Mouse (Mus musculus): ENCODE results near the gene Gphb5.
A peak's percentile ranks its signal among the peaks of the same experiment; 100 is the strongest.
"Not testable (repeated sequence)": the region's sequence is repeated elsewhere in the genome, so short reads cannot be mapped to it uniquely, and the experiment has no call there.

Gphb5 gene

GRCm38 (mm10) chr12:75416681-75417080, at the start of gene Gphb5:
Gene Gphb5, minus strand, starts transcription at chr12:75416781.
- DNase-seq (ENCODE audit: low spot score in 2 of 2) = no peak

DNA sequence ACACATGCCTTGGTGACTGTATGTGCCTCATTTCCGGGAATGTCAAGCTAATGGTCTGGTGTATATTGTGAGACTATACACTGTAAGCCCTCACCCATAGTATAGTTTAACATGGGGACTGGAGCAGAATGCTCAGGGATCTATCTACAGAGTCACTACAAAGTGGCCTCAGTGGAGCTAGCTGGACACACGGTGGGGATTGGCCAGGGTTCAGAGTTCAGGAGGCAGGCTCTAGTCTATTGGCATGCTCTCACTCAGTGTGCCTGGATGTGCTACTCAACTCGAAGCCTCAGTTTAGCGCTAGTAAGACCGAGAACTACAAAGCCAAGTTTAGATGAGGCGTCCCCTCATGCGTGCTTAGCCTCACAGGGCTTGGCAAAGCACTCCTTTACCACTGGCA, 49.6 kb upstream of the Gphb5 start:
- no peak for DNase-seq (ENCODE audit: low spot score in 2 of 2)

DNA sequence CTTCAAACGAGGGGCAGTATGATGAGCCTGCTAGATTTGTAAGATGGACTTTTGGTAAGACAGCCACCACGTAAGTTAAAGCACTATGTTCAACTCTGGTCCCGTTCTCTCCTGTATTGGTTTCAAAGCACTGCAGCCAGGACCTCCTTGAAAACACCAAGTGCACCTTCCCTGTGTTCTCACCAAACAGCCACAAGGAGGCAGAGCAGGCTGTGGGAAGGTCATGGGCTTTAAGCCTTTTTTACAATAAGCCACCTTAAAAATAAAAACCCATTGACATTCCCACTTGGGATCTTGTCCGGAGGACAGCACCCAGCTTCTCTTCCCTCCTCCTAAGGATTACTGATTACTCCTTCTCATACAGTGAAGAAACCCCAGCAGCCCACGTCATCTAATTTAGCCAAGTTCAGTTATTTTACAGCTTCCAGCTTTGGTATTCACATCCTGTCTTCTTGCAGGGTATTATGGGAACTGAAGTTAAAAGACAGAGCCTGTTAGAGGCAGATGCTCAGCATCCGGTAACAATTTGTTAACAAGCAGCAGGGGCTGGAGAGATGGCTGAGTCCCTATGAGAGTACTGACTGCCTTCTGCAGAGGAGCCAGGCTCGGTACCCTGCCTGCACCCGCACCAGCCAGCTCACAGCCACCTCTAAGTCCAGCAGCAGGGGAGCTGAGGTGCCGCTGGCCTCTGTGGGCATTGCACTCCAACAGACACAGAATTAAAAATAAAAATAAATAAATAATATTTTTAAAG, 47.6 kb upstream of the Gphb5 start:
- peak; percentile 22 to 38 for DNase-seq (ENCODE audit: low spot score in 2 of 2)

DNA sequence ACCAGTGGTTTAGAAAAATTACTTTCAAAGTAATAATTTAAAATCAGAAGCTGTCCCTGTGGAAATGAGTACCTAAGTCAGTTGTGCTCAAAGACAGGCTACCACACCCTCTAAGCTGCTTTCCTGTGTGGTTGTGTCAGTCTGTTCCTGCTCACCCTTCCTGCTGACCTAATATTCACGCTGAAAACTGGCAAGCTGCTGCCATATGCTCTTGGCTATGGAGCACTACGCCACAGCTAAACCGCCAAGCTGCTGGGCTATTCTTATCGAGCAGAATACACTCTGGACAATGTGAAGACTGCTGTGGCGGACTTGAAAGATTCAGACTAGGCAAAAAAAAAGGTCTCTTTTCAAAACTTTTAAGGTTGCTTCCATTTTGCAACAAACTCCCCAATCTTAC, 44.0 kb upstream of the Gphb5 start:
- DNase-seq (ENCODE audit: low spot score in 2 of 2) = no peak

- DNase-seq (ENCODE audit: low spot score in 2 of 2) = no peak
These were observed 43.1 kb upstream of the Gphb5 start for GRCm38 (mm10) chr12:75459656-75460055.

GRCm38 (mm10) chr12:75453441-75453840, 36.9 kb upstream of the Gphb5 start:
- DNase-seq (ENCODE audit: low spot score in 2 of 2) = no peak

DNA sequence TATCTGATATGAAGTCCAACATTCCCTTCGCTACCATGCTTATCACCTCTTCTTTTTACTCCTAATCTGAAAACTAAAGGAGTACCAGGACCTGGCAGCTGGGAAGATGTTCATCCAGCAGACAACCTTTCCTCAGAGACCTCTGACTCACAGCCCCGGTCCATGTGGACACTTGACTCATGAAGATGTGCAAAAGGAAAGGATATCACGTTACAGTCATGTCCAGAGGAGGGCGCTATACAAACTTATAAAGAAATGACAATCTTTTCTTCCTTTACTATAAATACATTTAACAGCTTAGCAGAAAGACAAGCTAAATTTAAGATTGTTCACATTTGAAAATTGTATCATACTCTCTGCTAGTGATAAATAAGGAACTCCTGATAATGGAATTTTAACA, 36.4 kb upstream of the Gphb5 start:
- no peak for DNase-seq (ENCODE audit: low spot score in 2 of 2)

DNA sequence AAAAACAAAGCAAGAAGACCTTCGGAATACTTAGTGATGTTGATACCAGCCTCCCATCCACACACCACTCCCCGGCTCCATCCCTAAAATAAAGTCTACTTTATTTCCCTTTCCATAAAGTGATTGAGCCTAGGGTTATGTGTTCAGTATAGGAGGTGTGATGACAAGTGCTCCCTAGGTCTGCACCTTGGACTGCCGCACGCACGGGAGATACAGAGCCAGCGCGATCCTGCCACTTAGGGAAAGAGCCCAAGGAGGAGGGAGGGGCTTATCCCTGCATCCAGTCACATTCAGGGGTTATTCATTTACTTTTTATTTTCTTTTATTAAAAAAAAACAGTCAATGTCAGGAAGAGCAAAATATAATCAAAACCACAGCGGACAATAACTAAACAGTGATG, 34.0 kb upstream of the Gphb5 start:
- no peak for DNase-seq (ENCODE audit: low spot score in 2 of 2)

- no peak for DNase-seq (ENCODE audit: low spot score in 2 of 2)
These were observed 33.4 kb upstream of the Gphb5 start for GRCm38 (mm10) chr12:75450011-75450410.

- no peak for DNase-seq (ENCODE audit: low spot score in 2 of 2)
These were observed 32.9 kb upstream of the Gphb5 start for GRCm38 (mm10) chr12:75449475-75449966.

DNA sequence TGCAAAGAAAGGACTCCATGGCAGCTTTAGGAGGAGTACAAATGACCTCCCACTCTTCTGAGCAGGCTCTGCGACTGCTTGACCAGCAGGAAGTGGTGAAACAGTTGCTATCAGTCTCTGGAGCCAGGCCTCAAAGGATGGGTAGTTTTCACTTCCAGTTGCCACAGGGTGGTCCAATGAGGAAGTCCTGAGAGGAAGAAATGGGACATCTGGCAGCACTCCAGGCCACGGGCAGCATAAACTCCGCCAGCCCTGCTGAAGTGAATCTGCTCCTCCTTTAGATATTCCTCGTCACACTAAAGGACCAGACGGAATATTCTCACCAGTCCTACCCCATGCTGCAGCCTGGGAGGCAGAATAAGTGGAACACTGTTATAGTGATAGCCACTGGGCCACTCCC, 32.3 kb upstream of the Gphb5 start:
- DNase-seq (ENCODE audit: low spot score in 2 of 2) = peak in 1 of 2 experiments; percentile 31

GRCm38 (mm10) chr12:75446245-75446644, 29.7 kb upstream of the Gphb5 start:
- DNase-seq (ENCODE audit: low spot score in 2 of 2) = no peak

- not testable (repeated sequence) for DNase-seq (ENCODE audit: low spot score in 2 of 2)
These were observed 15.8 kb upstream of the Gphb5 start for GRCm38 (mm10) chr12:75432400-75432799.

GRCm38 (mm10) chr12:75429685-75430396, 13.3 kb upstream of the Gphb5 start:
- no peak for DNase-seq (ENCODE audit: low spot score in 2 of 2)

DNA sequence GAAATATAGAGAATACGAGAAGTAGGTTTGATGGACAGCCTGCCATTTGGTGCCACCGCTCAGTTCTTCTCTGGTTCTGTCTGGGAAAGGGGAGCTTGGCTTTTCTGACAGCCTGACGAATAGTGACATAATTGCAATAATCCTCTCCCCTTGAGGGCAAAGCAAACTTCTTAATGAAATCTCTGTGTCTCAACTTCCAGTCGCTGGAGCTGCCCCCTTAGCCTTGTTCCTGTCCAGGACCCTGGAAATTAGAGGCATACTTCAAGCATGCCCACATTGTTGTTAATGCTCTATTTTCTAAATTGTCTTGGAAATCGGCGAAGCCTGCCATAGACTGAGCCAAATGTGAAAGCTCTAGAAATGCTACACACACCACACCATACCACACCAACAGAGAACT, 12.1 kb upstream of the Gphb5 start:
- DNase-seq (ENCODE audit: low spot score in 2 of 2) = no peak

- no peak for DNase-seq (ENCODE audit: low spot score in 2 of 2)
These were observed 9.3 kb upstream of the Gphb5 start for GRCm38 (mm10) chr12:75425882-75426281.

DNA sequence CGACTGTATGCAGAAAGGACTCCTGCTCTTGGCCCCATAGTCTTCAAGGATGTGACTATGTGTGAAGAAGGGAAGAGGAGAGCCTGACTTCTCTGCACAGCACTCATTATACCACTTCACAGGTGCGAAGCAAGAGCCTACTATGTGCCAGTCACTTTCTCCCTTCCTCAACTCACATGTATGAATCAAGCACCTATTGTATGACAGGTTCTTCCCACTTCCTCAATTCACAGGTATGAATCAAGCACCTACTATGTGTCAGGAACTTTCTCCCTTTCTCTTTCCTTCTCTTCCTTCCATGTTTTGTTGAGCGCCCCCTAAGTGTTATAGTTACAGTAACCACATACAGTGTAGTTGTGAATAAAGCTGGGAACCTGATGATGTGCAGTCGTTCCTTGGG, 8.2 kb upstream of the Gphb5 start:
- DNase-seq (ENCODE audit: low spot score in 2 of 2) = no peak

GRCm38 (mm10) chr12:75424359-75424758, 7.8 kb upstream of the Gphb5 start:
- DNase-seq (ENCODE audit: low spot score in 2 of 2) = peak; percentile 24 to 43

DNA sequence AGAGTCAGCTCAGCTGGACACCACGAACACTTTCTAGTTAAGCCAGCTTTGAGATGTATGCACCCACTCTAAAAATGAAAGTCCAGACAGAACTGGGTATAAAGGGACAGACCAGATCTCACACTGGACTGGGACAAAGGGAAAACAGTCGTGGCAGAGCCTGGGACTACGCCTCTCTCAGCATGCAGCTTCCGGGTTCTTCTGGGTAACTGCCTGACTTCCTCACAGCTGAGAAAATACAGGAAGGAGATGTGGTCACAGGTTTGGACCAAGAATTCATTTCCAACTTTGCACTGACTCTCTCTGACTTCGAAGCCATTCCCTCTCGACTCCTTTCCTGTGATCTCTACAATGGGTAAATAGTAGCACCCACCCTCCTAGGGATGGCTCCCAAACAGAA, 1.6 kb downstream of the Gphb5 start:
- DNase-seq (ENCODE audit: low spot score in 2 of 2) = no peak

GRCm38 (mm10) chr12:75412964-75413363, 3.6 kb downstream of the Gphb5 start:
- DNase-seq (ENCODE audit: low spot score in 2 of 2) = no peak

DNA sequence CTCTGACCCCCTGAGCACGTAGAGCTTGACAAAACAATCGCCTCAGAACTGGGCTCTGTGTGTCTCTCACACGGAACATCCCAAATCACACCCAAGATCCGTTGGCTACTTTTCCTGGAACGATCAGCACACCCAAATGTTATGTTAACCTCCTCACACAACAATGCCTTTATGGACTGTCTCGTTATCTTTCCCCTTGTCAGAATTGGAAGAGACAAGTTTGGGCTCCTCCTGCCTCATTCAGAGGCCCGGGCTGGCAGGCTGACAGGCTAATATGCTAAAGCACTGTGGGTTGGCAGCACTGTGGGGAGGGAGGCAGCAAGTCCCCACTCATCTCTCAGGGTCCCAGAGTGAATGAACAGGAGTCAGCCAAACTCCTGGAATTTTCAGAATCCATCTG, 19.5 kb downstream of the Gphb5 start:
- DNase-seq (ENCODE audit: low spot score in 2 of 2) = no peak

DNA sequence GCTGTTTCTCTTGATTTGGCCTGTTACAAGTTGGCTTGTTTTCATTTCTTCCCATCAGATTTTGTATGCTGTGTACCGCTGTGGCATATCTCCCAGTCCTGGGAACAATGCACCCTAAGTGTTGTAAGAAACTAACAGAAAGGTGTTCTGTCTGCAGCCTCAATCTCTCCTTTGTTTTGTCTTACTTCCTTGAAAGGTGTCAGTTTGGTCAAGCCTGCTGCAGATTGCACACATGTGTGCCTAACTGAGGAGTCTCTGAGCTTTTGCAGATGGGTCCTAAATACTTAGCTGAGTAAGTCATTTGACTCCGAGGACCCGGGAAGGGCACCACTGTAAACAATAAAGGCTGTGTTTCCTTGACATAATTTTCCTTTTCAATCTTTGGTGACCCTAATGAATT, 20.0 kb downstream of the Gphb5 start:
- no peak for DNase-seq (ENCODE audit: low spot score in 2 of 2)

Measured in frontal cortex, postnatal 10 days (tissue).